In genomic region chr3:122638329-122639196, GRCm38 (mm10) we compare ENCODE assay signal across 8 mouse cellular contexts. TPM values are rescaled to one million over a fixed set of nuclear protein-coding genes. Genes with fewer than 3 reads are reported as not detected.
DNase-seq lines count a peak whose midpoint lies in the region; ATAC-seq and TF ChIP-seq lines count a peak whose summit lies in the region.

No protein-coding gene starts in this region.

- peak; percentile 94 for TF ChIP-seq CTCF in C2C12 (IDR thresholded peaks at IDR 0.05; ENCODE audit: control insufficient read depth, insufficient read depth, insufficient read length)

- H3K27me3 ChIP-seq in C2C12 (ENCODE audit: control insufficient read depth, insufficient read depth, insufficient read length) = no peaks in the 10 kb centered on the region
- no peaks in the 10 kb centered on the region for H3K27me3 ChIP-seq in heart, embryonic 11.5 days (ENCODE audit: control insufficient read depth, insufficient read depth, low read length)
- no peaks in the 10 kb centered on the region for H3K27me3 ChIP-seq in kidney, embryonic 15.5 days

- no peak overlapping the region for H3K9ac ChIP-seq in heart, embryonic 11.5 days (ENCODE audit: low read depth, low read length)
- H3K9ac ChIP-seq in kidney, embryonic 15.5 days = no peak overlapping the region

- H3K79me2 ChIP-seq in C2C12 (ENCODE audit: control insufficient read depth, insufficient read depth) = no peaks in the 10 kb centered on the region

- no peaks in the 10 kb centered on the region for H3K36me3 ChIP-seq in C2C12 (ENCODE audit: control insufficient read depth, insufficient read depth)
- H3K36me3 ChIP-seq in heart, embryonic 11.5 days (ENCODE audit: control insufficient read depth, insufficient read depth, low read length) = no peaks in the 10 kb centered on the region
- no peaks in the 10 kb centered on the region for H3K36me3 ChIP-seq in kidney, embryonic 15.5 days

- peaks cover 10% of the 10 kb centered on the region; the same call in 1 of the 2 replicates for H3K4me1 ChIP-seq in heart, embryonic 11.5 days (ENCODE audit: control insufficient read depth, insufficient read depth, low read length)
- peaks cover 24% of the 10 kb centered on the region for H3K4me1 ChIP-seq in kidney, embryonic 15.5 days

- peak; percentile 92 for ATAC-seq in erythroblast, adult 5-6 weeks (replicated peaks; ENCODE audit: low FRiP score, poor library complexity, severe bottlenecking)
- ATAC-seq in heart, embryonic 11.5 days (replicated peaks; ENCODE audit: insufficient number of reproducible peaks, low FRiP score, low TSS enrichment) = peak; percentile 64
- peak; percentile 66 for ATAC-seq in kidney, embryonic 15.5 days (replicated peaks; ENCODE audit: low FRiP score)
- ATAC-seq in monocyte, adult 5-6 weeks (replicated peaks; ENCODE audit: insufficient number of reproducible peaks, low FRiP score, low TSS enrichment, poor library complexity, severe bottlenecking) = peak; percentile 95

- H3K4me2 ChIP-seq in heart, embryonic 11.5 days = peak overlapping the region; percentile 42
- peak overlapping the region; percentile 39; the same call in 1 of the 2 replicates for H3K4me2 ChIP-seq in kidney, embryonic 15.5 days

- peak; percentile 99 for DNase-seq in brain, adult 2 months (ENCODE audit: low read depth, low spot score)
- peak; percentile 96 for DNase-seq in liver
- peak; percentile 84 to 95 for DNase-seq in spleen, postnatal 4 days (ENCODE audit: low spot score in 2 of 2)

- no peaks in the 10 kb centered on the region for H3K9me3 ChIP-seq in heart, embryonic 11.5 days (replicated peaks; ENCODE audit: control insufficient read depth, low read length)
- no peaks in the 10 kb centered on the region for H3K9me3 ChIP-seq in kidney, embryonic 15.5 days (replicated peaks)

- no peak overlapping the region for H3K4me3 ChIP-seq in C2C12 (ENCODE audit: insufficient read depth, poor library complexity, severe bottlenecking)
- H3K4me3 ChIP-seq in heart, embryonic 11.5 days (ENCODE audit: low read depth, low read length) = no peak overlapping the region
- no peak overlapping the region for H3K4me3 ChIP-seq in kidney, embryonic 15.5 days (replicated peaks)

- H3K79me3 ChIP-seq in C2C12 (ENCODE audit: low read depth) = no peaks in the 10 kb centered on the region

- WGBS in heart, embryonic 11.5 days (ENCODE audit: insufficient replicate concordance) = 36% methylated on average over 14 of the region's 14 CpGs
- 35% methylated on average over 14 of the region's 14 CpGs for WGBS in kidney, embryonic 15.5 days

- no peak overlapping the region for H3ac ChIP-seq in C2C12 (ENCODE audit: control insufficient read depth, insufficient read length, low read depth)

- H3K27ac ChIP-seq in heart, embryonic 11.5 days (ENCODE audit: low read depth, low read length) = no peak overlapping the region
- H3K27ac ChIP-seq in kidney, embryonic 15.5 days = no peak overlapping the region

TF ChIP-seq in C2C12, 6 proteins besides CTCF, POLR2A, EP300 and RAD21:
- peak; percentile 90 for TF ChIP-seq MAX (IDR thresholded peaks at IDR 0.05)
- TF ChIP-seq CEBPB (IDR thresholded peaks at IDR 0.05; ENCODE audit: low read depth) = no peak
- TF ChIP-seq MYOD1 (IDR thresholded peaks at IDR 0.05; ENCODE audit: control insufficient read depth, insufficient read length, low read depth) = no peak
- TF ChIP-seq USF1 (IDR thresholded peaks at IDR 0.05; ENCODE audit: low read depth) = no peak
- no peak for TF ChIP-seq FOSL1 (IDR thresholded peaks at IDR 0.05; ENCODE audit: insufficient read depth, low read length, poor library complexity, severe bottlenecking)
- no peak for TF ChIP-seq MYOG (IDR thresholded peaks at IDR 0.05; ENCODE audit: control insufficient read depth, extremely low read depth, insufficient read length)

RNA-seq across cellular contexts. Expression of gene Fnbp1l, which starts 19.0 kb away (rescaled TPM):
- polyA plus RNA-seq in C2C12 (2012; fragmentation: generic; extraction: Trizol) = 12.4 TPM
- 2.5 and 25.7 TPM in 2 replicates for total RNA-seq in erythroblast, adult 5-6 weeks (2015; ENCODE audit: low replicate concordance)
- total RNA-seq in erythroblast, adult 5-6 weeks (2017; ENCODE audit: low replicate concordance) = 3.2 and 8.0 TPM in 2 replicates
- 26.6 and 35.1 TPM in 2 replicates for polyA plus RNA-seq in heart, embryonic 11.5 days (2014; fragmentation: Nextera tagmentation; extraction: Ambion mirVana)
- polyA plus RNA-seq in kidney, embryonic 15.5 days (2015; fragmentation: Nextera tagmentation; extraction: Ambion mirVana) = 46.7 and 53.7 TPM in 2 replicates
- 1.2 to 3.0 TPM (median 2.1 TPM) in 3 replicates for total RNA-seq in monocyte, adult 5-6 weeks (2017)
